Mouse (Mus musculus) CH12.LX (cell line): ENCODE measurements around the gene Gm20683. TPM values are rescaled to one million over a fixed set of nuclear protein-coding genes. Genes with fewer than 3 reads are reported as not detected.
"Not testable (repeated sequence)": the region's sequence is repeated elsewhere in the genome, so short reads cannot be mapped to it uniquely, and the experiment has no call there.

Source experiments
- DNase-seq: peaks from one replicate; pipeline ENCODE4 v3.0.0-alpha.2; 2013; ENCODE audit errors: extremely low read depth
- H3K27ac ChIP-seq: 2 replicates; pipeline ENCODE4 v1.5.1; 2012; ENCODE audit warnings: low read depth, mild to moderate bottlenecking, control low read depth, moderate library complexity; ENCODE audit not compliant: insufficient read depth
- H3K27me3 ChIP-seq: replicated peaks from 2 replicates; pipeline ENCODE3; 2012; ENCODE audit warnings: inconsistent platforms
- H3K36me3 ChIP-seq, 2 experiments: replicated peaks in 1 of 2; 2 replicates each; pipeline versions ENCODE3 to v1.6.1; 2012; ENCODE audit warnings: inconsistent platforms in 1 of 2, low read length in 1 of 2, mild to moderate bottlenecking in 1 of 2, mixed read lengths in 1 of 2, moderate library complexity in 1 of 2; ENCODE audit not compliant: control insufficient read depth in 1 of 2, insufficient read depth in 1 of 2
- H3K4me1 ChIP-seq, 2 experiments: 2 replicates each; pipeline ENCODE4 v1.6.1; 2012; ENCODE audit warnings: inconsistent platforms in 1 of 2, moderate library complexity in 1 of 2; ENCODE audit not compliant: insufficient read depth in 2 of 2, control insufficient read depth in 1 of 2
- H3K4me2 ChIP-seq: 2 replicates; pipeline ENCODE4 v1.6.1; 2012; ENCODE audit warnings: low read depth, mild to moderate bottlenecking, control low read depth; ENCODE audit not compliant: poor library complexity, insufficient read depth, severe bottlenecking
- H3K4me3 ChIP-seq, 3 experiments: fragments of 150-350 bp in 1 of 3; sonication (generic) in 1 of 3; replicated peaks in 1 of 3; 2 replicates each; pipeline versions ENCODE3 to v1.5.1; 2011 to 2012; ENCODE audit warnings: low read depth in 2 of 3, low read length in 2 of 3, mild to moderate bottlenecking in 2 of 3, moderate library complexity in 2 of 3, control low read depth in 1 of 3, improper control_type of control experiment in 1 of 3, inconsistent platforms in 1 of 3, mixed read lengths in 1 of 3; ENCODE audit not compliant: poor library complexity in 1 of 3
- H3K79me2 ChIP-seq: replicated peaks from 2 replicates; pipeline ENCODE4 v1.6.1; 2012; ENCODE audit warnings: mild to moderate bottlenecking, moderate library complexity; ENCODE audit not compliant: control insufficient read depth, poor library complexity, insufficient read depth, severe bottlenecking; ENCODE audit errors: extremely low read depth
- H3K9ac ChIP-seq: 2 replicates; pipeline ENCODE4 v1.6.1; 2012; ENCODE audit warnings: low read depth, mild to moderate bottlenecking, control low read depth, moderate library complexity; ENCODE audit not compliant: insufficient read depth
- H3K9me3 ChIP-seq: replicated peaks from 2 replicates; pipeline ENCODE3; 2012; ENCODE audit warnings: low read length, inconsistent platforms, mixed read lengths
- CHD1 ChIP-seq: IDR thresholded peaks from 2 replicates; pipeline ENCODE4 v1.6.1; 2012; ENCODE audit warnings: low read depth, low read length, improper control_type of control experiment, inconsistent platforms
- CTCF ChIP-seq, 2 experiments: IDR thresholded peaks in 1 of 2; conservative IDR thresholded peaks in 1 of 2; 2 replicates each; pipeline ENCODE4 v1.5.1; 2011 to 2012; ENCODE audit warnings: low read depth in 2 of 2, low read length in 2 of 2, improper control_type of control experiment in 1 of 2, inconsistent platforms in 1 of 2, mild to moderate bottlenecking in 1 of 2, moderate library complexity in 1 of 2
- ETS1 ChIP-seq: conservative IDR thresholded peaks from 2 replicates; pipeline ENCODE4 v1.6.1; 2012; ENCODE audit warnings: low read depth, mild to moderate bottlenecking, inconsistent platforms, low read length, improper control_type of control experiment, moderate library complexity
- JUND ChIP-seq: conservative IDR thresholded peaks from 2 replicates; pipeline ENCODE4 v1.6.1; 2011; ENCODE audit warnings: low read depth, low read length, improper control_type of control experiment
- MAX ChIP-seq: IDR thresholded peaks from 2 replicates; pipeline ENCODE4 v1.6.1; 2011; ENCODE audit warnings: low read length, improper control_type of control experiment
- NELFE ChIP-seq: IDR thresholded peaks from 2 replicates; pipeline ENCODE4 v1.6.1; 2011; ENCODE audit warnings: low read depth, low read length, improper control_type of control experiment
- PAX5 ChIP-seq: IDR thresholded peaks from 2 replicates; pipeline ENCODE4 v1.6.1; 2012; ENCODE audit warnings: low read length, inconsistent platforms, mixed read lengths
- RCOR1 ChIP-seq: conservative IDR thresholded peaks from 2 replicates; pipeline ENCODE4 v1.6.1; 2012; ENCODE audit warnings: low read depth, mild to moderate bottlenecking, inconsistent platforms, low read length, improper control_type of control experiment
- SIN3A ChIP-seq: IDR thresholded peaks from 2 replicates; pipeline ENCODE4 v1.6.1; 2012; ENCODE audit warnings: low read length, improper control_type of control experiment, inconsistent platforms
- TBP ChIP-seq: conservative IDR thresholded peaks from 2 replicates; pipeline ENCODE4 v1.6.1; 2011; ENCODE audit warnings: low read depth, low read length, improper control_type of control experiment
- ZNF384 ChIP-seq: IDR thresholded peaks from 2 replicates; pipeline ENCODE4 v1.6.1; 2012; ENCODE audit warnings: low read depth, low read length, improper control_type of control experiment, inconsistent platforms
- dilution Hi-C: fragments of 300-500 bp; cut with MboI; formaldehyde crosslinking; loops from 2 replicates; pipeline ENCODE4 v1.14.3; 2020; ENCODE audit warnings: low sequenced_read_pairs; ENCODE audit not compliant: extremely low pct_unique_long_range_greater_than_20kb, extremely low pct_ligation_motif_present
- in situ Hi-C: fragments of 300-500 bp; cut with MboI; formaldehyde crosslinking; loops from 3 replicates; pipeline ENCODE4 v1.14.3; 2019; ENCODE audit warnings: low sequenced_read_pairs, low pct_ligation_motif_present, low pct_unique_long_range_greater_than_20kb, mixed read lengths
- polyA plus RNA-seq: library from polyadenylated mRNA; unstranded; fragments of >175 nt; gene quantifications from 2 replicates; pipeline ENCODE4 v1.2.1, GENCODE M21; 2012; ENCODE audit warnings: low read depth; ENCODE audit not compliant: insufficient read length
- total RNA-seq, 2 experiments: library from RNA; depleted of rRNA; stranded (reverse); fragments of 300-350 nt in 1 of 2; fragments of >200 nt in 1 of 2; gene quantifications; 2 replicates each; pipeline ENCODE4 v1.2.3; 2012 to 2014

Gene Gm20683
- total and polyA plus RNA-seq, 3 experiments, result 1.3 to 4.8 (median 3.8) TPM

DNA sequence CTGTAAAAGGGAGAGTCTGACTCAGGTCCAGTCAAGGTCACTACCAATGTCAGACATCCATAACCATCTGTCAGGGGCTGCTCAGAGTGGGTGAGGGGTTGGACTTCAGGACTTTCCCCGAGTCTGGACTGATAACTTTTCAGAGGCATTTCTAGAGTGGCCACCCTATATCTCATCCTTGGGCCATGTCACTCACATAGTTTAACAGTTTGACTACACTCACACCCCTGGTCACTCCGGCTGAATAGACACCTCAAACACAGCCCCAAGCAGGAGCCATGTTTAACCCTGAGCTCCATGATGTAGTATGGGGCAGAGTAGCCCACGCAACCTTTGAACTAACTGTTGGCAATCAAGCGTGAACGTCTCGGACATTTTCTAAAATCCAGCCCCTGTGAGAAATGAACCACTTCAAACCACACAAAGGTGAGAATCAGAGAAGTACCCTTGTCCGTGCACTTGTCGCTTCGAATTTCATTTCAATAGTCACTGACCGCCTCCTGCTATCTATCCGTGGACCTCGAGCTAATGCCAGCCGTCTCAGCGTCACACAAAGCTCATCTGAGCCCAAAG is 32.7 kb upstream of the Gm20683 start:
- Histone ChIP-seq H3K36me3 (peaks cover 17 to 26% of the 10 kb centered on the region in 2 experiments), H3K4me3 (peak overlapping the region; percentile 61 to 93 (median 63)), H3K9ac (peak overlapping the region; percentile 44), H3K4me1 (peaks cover 6 to 18% of the 10 kb centered on the region in 2 experiments), H3K27ac (peak overlapping the region; percentile 60), H3K27me3 (peaks cover 23% of the 10 kb centered on the region), H3K4me2 (peak overlapping the region; percentile 46), H3K9me3 (no peaks in the 10 kb centered on the region), H3K79me2 (no peaks in the 10 kb centered on the region)
- dilution Hi-C loops (no loop called here), in situ Hi-C loops (no loop called here)
- no peak for TF ChIP-seq RCOR1
- 0 out of 2 replicates have a peak, but pooled peaks have one; percentile 62 for TF ChIP-seq CHD1
- TF ChIP-seq SIN3A, result 0 out of 2 replicates have a peak, but pooled peaks have one; percentile 12
- DNase-seq, result no peak

DNA sequence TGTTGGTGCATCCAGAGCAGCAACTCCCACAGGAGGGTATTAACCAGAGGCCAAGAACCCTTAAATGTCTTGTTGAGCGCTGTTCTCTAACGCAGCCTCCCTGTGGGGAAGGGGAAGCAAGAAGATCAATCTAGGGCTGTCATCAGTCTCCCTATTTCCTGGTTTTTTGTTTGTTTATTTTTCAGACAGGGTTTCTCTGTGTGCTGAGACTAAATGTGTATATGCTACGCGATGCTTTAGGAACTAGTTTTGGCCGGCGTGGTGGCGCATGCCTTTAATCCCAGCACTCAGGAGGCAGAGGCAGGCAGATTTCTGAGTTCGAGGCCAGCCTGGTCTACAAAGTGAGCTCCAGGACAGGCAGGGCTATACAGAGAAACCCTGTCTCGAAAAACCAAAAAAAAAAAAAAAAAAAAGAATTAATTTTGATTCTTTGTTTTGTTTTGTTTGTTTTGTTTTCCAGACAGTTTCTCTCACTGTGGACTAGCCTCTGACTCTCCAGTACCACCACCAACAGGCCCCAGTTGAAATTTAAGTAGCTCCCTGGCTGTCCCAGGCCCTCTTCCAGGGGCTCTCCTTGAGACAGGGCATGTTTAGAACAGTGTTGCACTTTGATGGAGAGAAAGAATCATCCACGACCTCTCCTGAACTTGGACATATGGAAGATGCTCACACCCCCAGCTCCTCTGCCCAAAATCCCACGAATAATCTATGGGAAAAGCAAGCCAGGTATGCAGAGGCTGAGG is 32.0 kb upstream of the Gm20683 start:
- peak overlapping the region; percentile 61 to 93 (median 63) for H3K4me3 ChIP-seq
- TF ChIP-seq NELFE (no peak), PAX5 (no peak), TBP (peak; percentile 92), ETS1 (no peak)

DNA sequence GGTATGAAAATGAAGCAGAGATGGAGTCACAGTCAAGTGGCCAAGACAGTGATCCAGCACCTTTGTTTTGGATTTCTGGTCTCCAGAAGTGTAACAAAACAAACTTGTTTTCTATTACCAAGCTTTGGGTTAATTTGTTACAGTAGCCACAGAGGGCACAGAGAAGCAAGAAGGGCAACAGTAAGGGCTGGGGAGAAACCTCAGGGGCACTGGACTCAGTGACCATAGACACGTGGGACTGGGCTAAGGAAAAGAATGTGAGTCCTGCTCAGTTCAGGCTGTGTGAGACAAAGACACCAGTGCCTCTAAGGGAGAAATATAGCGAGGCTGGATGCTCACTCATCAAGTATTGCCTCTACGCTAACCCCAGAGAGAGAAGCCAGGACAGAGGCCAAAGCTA is 31.1 kb upstream of the Gm20683 start:
- no peaks in the 10 kb centered on the region for H3K9me3 ChIP-seq
- peaks cover 2 to 11% of the 10 kb centered on the region in 2 experiments for H3K36me3 ChIP-seq
- no peak overlapping the region for H3K4me3 ChIP-seq
- no peak for TF ChIP-seq CTCF (conservative IDR thresholded peaks at IDR 0.05 in 1 of 2, IDR thresholded peaks at IDR 0.05 in 1 of 2; ENCODE audit: low read depth in 2 of 2, low read length in 2 of 2)
- no peak for TF ChIP-seq RCOR1
- no peak for TF ChIP-seq ZNF384
- TF ChIP-seq JUND, result no peak
- TF ChIP-seq MAX, result no peak
- no peaks in the 10 kb centered on the region for H3K79me2 ChIP-seq
- DNase-seq, result no peak
- H3K27me3 ChIP-seq, result peaks cover 38% of the 10 kb centered on the region
- peaks cover 10 to 29% of the 10 kb centered on the region in 2 experiments for H3K4me1 ChIP-seq
- no peak overlapping the region for H3K4me2 ChIP-seq
- H3K9ac ChIP-seq, result no peak overlapping the region
- dilution Hi-C loops (no loop called here), in situ Hi-C loops (no loop called here)
- H3K27ac ChIP-seq, result no peak overlapping the region

More for the DNA sequence above, 32.0 kb upstream of the Gm20683 start:
- dilution Hi-C loops (no loop called here), in situ Hi-C loops (no loop called here)
- Histone ChIP-seq H3K9ac (peak overlapping the region; percentile 44; the same call in 1 of the 2 replicates), H3K36me3 (peaks cover 11 to 20% of the 10 kb centered on the region in 2 experiments), H3K27ac (peak overlapping the region; percentile 60; the same call in 1 of the 2 replicates), H3K4me2 (peak overlapping the region; percentile 46), H3K9me3 (no peaks in the 10 kb centered on the region), H3K79me2 (no peaks in the 10 kb centered on the region), H3K4me1 (peaks cover 6 to 22% of the 10 kb centered on the region in 2 experiments), H3K27me3 (peaks cover 29% of the 10 kb centered on the region)
- DNase-seq, result no peak

DNA sequence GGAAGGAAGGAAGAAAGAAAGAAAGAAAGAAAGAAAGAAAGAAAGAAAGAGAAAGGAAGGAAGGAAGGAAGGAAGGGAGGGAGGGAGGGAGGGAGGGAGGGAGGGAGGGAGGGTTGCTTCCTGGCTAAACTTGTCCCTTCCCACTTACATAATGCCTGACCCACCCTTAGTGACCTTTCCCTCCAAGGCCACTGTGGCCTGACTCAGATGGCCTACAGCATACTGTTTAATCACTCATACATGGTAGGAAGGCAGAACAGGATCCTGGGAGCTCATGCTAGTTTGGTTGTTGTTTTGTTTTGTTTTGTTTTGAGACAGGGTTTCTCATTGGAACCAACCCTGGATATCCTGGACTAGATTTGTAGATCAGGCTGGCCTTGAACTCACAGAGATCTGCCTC is 30.0 kb upstream of the Gm20683 start:
- H3K4me1 ChIP-seq, result peaks cover 9 to 29% of the 10 kb centered on the region in 2 experiments
- H3K4me3 ChIP-seq, H3K9ac ChIP-seq, H3K79me2 ChIP-seq, H3K9me3 ChIP-seq, dilution Hi-C loops, H3K4me2 ChIP-seq, H3K27ac ChIP-seq, H3K36me3 ChIP-seq, in situ Hi-C loops, DNase-seq: not testable (repeated sequence)
- H3K27me3 ChIP-seq, result peaks cover 47% of the 10 kb centered on the region
